Comparison of ENCODE assay signal across 7 mouse cellular contexts in the genomic region with DNA sequence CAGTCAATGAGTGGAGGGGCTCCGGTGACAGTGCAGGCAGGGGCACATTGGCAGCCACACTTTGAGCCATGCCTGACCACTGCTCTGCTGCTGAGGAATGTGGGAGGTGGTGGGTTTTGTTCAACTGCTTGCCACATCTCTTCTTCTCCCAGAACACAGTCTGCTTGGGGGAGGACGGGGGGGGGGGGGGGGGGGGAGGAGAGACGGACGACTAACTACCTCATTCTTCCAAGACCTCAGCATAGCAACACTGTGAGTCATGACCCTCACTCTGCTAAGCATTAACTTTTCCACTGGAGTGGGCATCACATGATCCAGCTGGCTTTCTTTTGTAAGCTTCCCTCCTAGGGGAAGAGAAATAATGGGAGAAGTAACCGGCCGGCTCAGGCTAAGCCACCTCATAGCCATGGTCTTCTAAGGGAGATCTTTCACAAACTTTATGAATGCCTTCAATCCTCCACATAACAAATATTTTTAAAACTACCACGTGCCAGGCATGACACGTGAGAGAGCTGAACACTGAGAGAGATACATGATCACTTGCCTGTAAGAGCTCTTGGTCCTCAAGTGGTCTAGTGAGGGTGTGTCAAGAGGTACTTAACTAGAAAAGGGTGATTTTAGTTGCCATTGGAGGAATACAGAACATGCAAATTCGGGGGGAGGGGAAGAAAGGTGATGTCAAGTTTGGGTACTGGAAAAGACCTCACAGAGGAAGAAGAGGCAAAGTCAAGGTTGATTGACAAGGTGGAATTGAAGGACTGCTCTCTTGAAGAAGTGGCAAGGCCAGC. TPM values are rescaled to one million over a fixed set of nuclear protein-coding genes. Genes with fewer than 3 reads are reported as not detected.
DNase-seq lines count a peak whose midpoint lies in the region; ATAC-seq and TF ChIP-seq lines count a peak whose summit lies in the region.

No protein-coding gene starts in this region.

- no peak overlapping the region for H3K4me2 ChIP-seq in intestine, embryonic 16.5 days (ENCODE audit: low read depth, low read length)
- 0 out of 2 replicates have a peak overlapping the region, but pooled peaks have one; percentile 25 for H3K4me2 ChIP-seq in lung, postnatal 0 days (replicated peaks; ENCODE audit: low read depth, low read length)
- no peak overlapping the region for H3K4me2 ChIP-seq in hindbrain, embryonic 12.5 days (replicated peaks)

- no peaks in the 10 kb centered on the region for H3K27me3 ChIP-seq in intestine, embryonic 16.5 days (replicated peaks; ENCODE audit: control insufficient read depth, insufficient read depth, low read length)
- H3K27me3 ChIP-seq in lung, postnatal 0 days (replicated peaks; ENCODE audit: insufficient read depth, low read length), result no peaks in the 10 kb centered on the region
- H3K27me3 ChIP-seq in hindbrain, embryonic 12.5 days, result no peaks in the 10 kb centered on the region

- no peak overlapping the region for H3K4me3 ChIP-seq in ES-E14 (ENCODE audit: insufficient read depth in 1 of 2, low read depth in 1 of 2, low read length in 2 of 2, poor library complexity in 1 of 2, severe bottlenecking in 1 of 2)
- no peak overlapping the region for H3K4me3 ChIP-seq in bone marrow macrophage, adult 2 months (ENCODE audit: insufficient read depth, low read length)
- no peak overlapping the region for H3K4me3 ChIP-seq in intestine, embryonic 16.5 days (ENCODE audit: low read length)
- no peak overlapping the region for H3K4me3 ChIP-seq in lung, postnatal 0 days (ENCODE audit: low read depth, low read length)
- no peak overlapping the region for H3K4me3 ChIP-seq in hindbrain, embryonic 12.5 days

- ATAC-seq in intestine, embryonic 16.5 days, result peak; percentile 75
- peak; percentile 86 for ATAC-seq in lung, postnatal 0 days
- ATAC-seq in frontal cortex, adult (ENCODE audit: low TSS enrichment), result no peak
- no peak for ATAC-seq in hindbrain, embryonic 12.5 days (ENCODE audit: low FRiP score)

- no peak overlapping the region for H3K9ac ChIP-seq in ES-E14 (ENCODE audit: insufficient read depth, low read depth, low read length, poor library complexity, severe bottlenecking)
- H3K9ac ChIP-seq in intestine, embryonic 16.5 days (ENCODE audit: low read depth, low read length), result no peak overlapping the region
- H3K9ac ChIP-seq in lung, postnatal 0 days (replicated peaks; ENCODE audit: low read depth), result 0 out of 2 replicates have a peak overlapping the region, but pooled peaks have one; percentile 8
- H3K9ac ChIP-seq in hindbrain, embryonic 12.5 days, result no peak overlapping the region

- H3K36me3 ChIP-seq in ES-E14 (ENCODE audit: control insufficient read depth, insufficient read depth, low read length, poor library complexity, severe bottlenecking), result no peaks in the 10 kb centered on the region; the same call in 1 of the 2 replicates
- H3K36me3 ChIP-seq in intestine, embryonic 16.5 days (ENCODE audit: control insufficient read depth, insufficient read depth, low read length), result no peaks in the 10 kb centered on the region
- no peaks in the 10 kb centered on the region for H3K36me3 ChIP-seq in lung, postnatal 0 days (ENCODE audit: insufficient read depth, low read length)
- no peaks in the 10 kb centered on the region for H3K36me3 ChIP-seq in hindbrain, embryonic 12.5 days

- H3K9me3 ChIP-seq in ES-E14 (ENCODE audit: control insufficient read depth, insufficient read depth, low read depth, low read length), result no peaks in the 10 kb centered on the region
- no peaks in the 10 kb centered on the region for H3K9me3 ChIP-seq in intestine, embryonic 16.5 days (ENCODE audit: control insufficient read depth, low read length)
- H3K9me3 ChIP-seq in lung, postnatal 0 days (ENCODE audit: low read length), result no peaks in the 10 kb centered on the region
- no peaks in the 10 kb centered on the region for H3K9me3 ChIP-seq in hindbrain, embryonic 12.5 days (replicated peaks)

- no peak for TF ChIP-seq POLR2A in bone marrow macrophage, adult 2 months (IDR thresholded peaks at IDR 0.05; ENCODE audit: borderline replicate concordance, low read depth, low read length)

- in situ Hi-C loops in ES-E14 (cut with MboI; ENCODE audit: low sequenced_read_pairs in 2 of 2, unreplicated experiment in 2 of 2), result no loop called here

- TF ChIP-seq EP300 in lung, postnatal 0 days (IDR thresholded peaks at IDR 0.05), result peak; percentile 98

- H3K27ac ChIP-seq in ES-E14 (ENCODE audit: insufficient read depth, low read depth, low read length, poor library complexity, severe bottlenecking), result no peak overlapping the region
- peak overlapping the region; percentile 89 for H3K27ac ChIP-seq in bone marrow macrophage, adult 2 months (ENCODE audit: insufficient read depth, low read depth, low read length)
- peak overlapping the region; percentile 5; the same call in 1 of the 2 replicates for H3K27ac ChIP-seq in intestine, embryonic 16.5 days (ENCODE audit: low read length)
- H3K27ac ChIP-seq in lung, postnatal 0 days (ENCODE audit: low read length), result peak overlapping the region; percentile 94
- H3K27ac ChIP-seq in hindbrain, embryonic 12.5 days, result no peak overlapping the region

- H3K4me1 ChIP-seq in ES-E14 (ENCODE audit: control insufficient read depth in 2 of 2, insufficient read depth in 2 of 2, low read length in 2 of 2, poor library complexity in 1 of 2), result peaks cover 7 to 13% of the 10 kb centered on the region in 2 experiments; a peak in 3 of 4 replicates
- H3K4me1 ChIP-seq in bone marrow macrophage, adult 2 months (ENCODE audit: control insufficient read depth, insufficient read depth, low read length), result peaks cover 75% of the 10 kb centered on the region
- H3K4me1 ChIP-seq in intestine, embryonic 16.5 days (ENCODE audit: control insufficient read depth, insufficient read depth, low read length), result peaks cover 42% of the 10 kb centered on the region
- peaks cover 51% of the 10 kb centered on the region for H3K4me1 ChIP-seq in lung, postnatal 0 days (ENCODE audit: insufficient read depth, low read depth, low read length)
- peaks cover 3% of the 10 kb centered on the region for H3K4me1 ChIP-seq in hindbrain, embryonic 12.5 days

- no peak for DNase-seq in ES-E14 (ENCODE audit: low read depth, low spot score)
- peak; percentile 97 for DNase-seq in lung, postnatal 0 days (ENCODE audit: low spot score)
- DNase-seq in layer of hippocampus, postnatal 14 days (ENCODE audit: low spot score in 2 of 2), result no peak

- TF ChIP-seq CTCF in bone marrow macrophage, adult 2 months (IDR thresholded peaks at IDR 0.05; ENCODE audit: low read depth, low read length), result no peak
- no peak for TF ChIP-seq CTCF in lung, postnatal 0 days (IDR thresholded peaks at IDR 0.05)

- WGBS in intestine, embryonic 16.5 days, result 39% methylated on average over 7 of the region's 9 CpGs
- 24% methylated on average over 6 of the region's 9 CpGs for WGBS in lung, postnatal 0 days
- 44% methylated on average over 8 of the region's 9 CpGs for WGBS in hindbrain, embryonic 12.5 days

TF ChIP-seq in ES-E14, 5 proteins besides CTCF, POLR2A, EP300 and RAD21:
- TF ChIP-seq CHD2 (IDR thresholded peaks at IDR 0.05; ENCODE audit: low read depth, low read length) (0 out of 2 replicates have a peak, but pooled peaks have one; percentile 24), ZC3H11A (IDR thresholded peaks at IDR 0.05; ENCODE audit: borderline replicate concordance, low read depth, low read length) (no peak)

RNA-seq across cellular contexts. Expression of a gene that starts 17.9 kb away (rescaled TPM):
- total RNA-seq in ES-E14 (2012; rRNA removed), result 29.8 and 44.3 TPM in 2 replicates
- polyA plus RNA-seq in bone marrow macrophage, adult 2 months (2012; ENCODE audit: insufficient read depth, insufficient read length, missing spikeins), result 156 and 160 TPM in 2 replicates
- 6.5 and 9.2 TPM in 2 replicates for polyA plus RNA-seq in intestine, embryonic 16.5 days (2015; fragmentation: Nextera tagmentation; extraction: Ambion mirVana)
- 36.4 and 37.3 TPM in 2 replicates for polyA plus RNA-seq in lung, postnatal 0 days (2015; fragmentation: Nextera tagmentation; extraction: Ambion mirVana)
- 1 to 10 TPM; 5.6 to 7.9 TPM for total RNA-seq in layer of hippocampus, postnatal 14 days (2021)
- 6.9 and 9.5 TPM in 2 replicates for polyA plus RNA-seq in hindbrain, embryonic 12.5 days (2016; fragmentation: Nextera tagmentation; extraction: Ambion mirVana)

RNA-seq across cellular contexts. Expression of a gene that starts 29.4 kb away (rescaled TPM):
- total RNA-seq in ES-E14 (2012; rRNA removed), result 43.5 and 51.1 TPM in 2 replicates
- polyA plus RNA-seq in bone marrow macrophage, adult 2 months (2012; ENCODE audit: insufficient read depth, insufficient read length, missing spikeins), result 21.0 and 23.2 TPM in 2 replicates
- polyA plus RNA-seq in intestine, embryonic 16.5 days (2015; fragmentation: Nextera tagmentation; extraction: Ambion mirVana), result 21.9 and 22.2 TPM in 2 replicates
- 1.9 and 3.2 TPM in 2 replicates for polyA plus RNA-seq in lung, postnatal 0 days (2015; fragmentation: Nextera tagmentation; extraction: Ambion mirVana)
- 1 to 10 TPM in 1 of 2 experiments, under 1 TPM in 1; 0.45 to 1.3 TPM for total RNA-seq in layer of hippocampus, postnatal 14 days (2021)
- 26.8 TPM in 2 replicates for polyA plus RNA-seq in hindbrain, embryonic 12.5 days (2016; fragmentation: Nextera tagmentation; extraction: Ambion mirVana)

Comparison
In these comparisons a context has a peak if more than half of its experiments do, and no peak if none do; other contexts are left out.
1. H3K27ac ChIP-seq: peak in bone marrow macrophage, adult 2 months (single experiment), intestine, embryonic 16.5 days (single experiment) and lung, postnatal 0 days (single experiment); none in ES-E14 (single experiment) and hindbrain, embryonic 12.5 days (single experiment).
2. ATAC-seq: peak in intestine, embryonic 16.5 days (single experiment) and lung, postnatal 0 days (single experiment); none in frontal cortex, adult (single experiment) and hindbrain, embryonic 12.5 days (single experiment).